Mouse (Mus musculus): Measurements from ENCODE around the gene Baz2b. TPM values are rescaled to one million over a fixed set of nuclear protein-coding genes. Genes with fewer than 3 reads are reported as not detected.

Baz2b gene
- total and polyA plus RNA-seq, 3 experiments = 5.7 to 11.4 TPM; not detected in 1

GRCm38 (mm10) chr2:60059300-60059699 is 150.3 kb downstream of the Baz2b start:
- no peak for DNase-seq (ENCODE audit: low read depth, low spot score)
- Histone ChIP-seq H3K27ac (ENCODE audit: control insufficient read depth, low read depth, low read length) (no peak overlapping the region), H3K9me3 (replicated peaks; ENCODE audit: insufficient read depth, low read length) (no peaks in the 10 kb centered on the region), H3K9ac (ENCODE audit: control insufficient read depth, low read depth, low read length, poor library complexity, severe bottlenecking) (no peak overlapping the region), H3K27me3 (ENCODE audit: control insufficient read depth in 1 of 2, insufficient read depth in 2 of 2, low read length in 2 of 2) (no peaks in the 10 kb centered on the region; a peak in 1 of 4 replicates), H3K79me2 (ENCODE audit: control insufficient read depth, insufficient read depth, low read length, poor library complexity) (no peaks in the 10 kb centered on the region), H3K4me1 (ENCODE audit: control insufficient read depth in 1 of 2, insufficient read depth in 2 of 2, low read length in 2 of 2) (no peaks in the 10 kb centered on the region), H3K36me3 (ENCODE audit: control insufficient read depth in 1 of 2, insufficient read depth in 2 of 2, low read length in 2 of 2) (no peaks in the 10 kb centered on the region), H3K4me3 (ENCODE audit: control insufficient read depth in 1 of 2, insufficient read depth in 1 of 2, low read depth in 2 of 2, low read length in 2 of 2) (no peak overlapping the region)
- TF ChIP-seq MAZ (IDR thresholded peaks at IDR 0.05; ENCODE audit: low read depth, low read length) (no peak), SMC3 (IDR thresholded peaks at IDR 0.05; ENCODE audit: low read depth, low read length) (no peak), CHD1 (IDR thresholded peaks at IDR 0.05; ENCODE audit: low read depth, low read length) (no peak), E2F4 (IDR thresholded peaks at IDR 0.05; ENCODE audit: borderline replicate concordance, low read depth, low read length) (no peak), MEF2A (IDR thresholded peaks at IDR 0.05; ENCODE audit: extremely low read depth, insufficient replicate concordance, low read depth, low read length, poor library complexity, severe bottlenecking) (no peak), ELF1 (IDR thresholded peaks at IDR 0.05; ENCODE audit: low read depth, low read length) (no peak), JUND (IDR thresholded peaks at IDR 0.05; ENCODE audit: low read depth, low read length) (no peak), ZC3H11A (IDR thresholded peaks at IDR 0.05; ENCODE audit: low read depth, low read length) (no peak), UBTF (IDR thresholded peaks at IDR 0.05; ENCODE audit: borderline replicate concordance, insufficient read depth, low read depth, low read length) (no peak), NRF1 (IDR thresholded peaks at IDR 0.05; ENCODE audit: insufficient read depth, low read depth, low read length, poor library complexity, severe bottlenecking) (no peak), TAL1 (IDR thresholded peaks at IDR 0.05; ENCODE audit: low read length) (no peak), MAX (IDR thresholded peaks at IDR 0.05; ENCODE audit: low read length) (no peak), TBP (IDR thresholded peaks at IDR 0.05; ENCODE audit: low read depth, low read length) (no peak), KAT2A (conservative IDR thresholded peaks at IDR 0.05; ENCODE audit: low read depth, low read length) (no peak), EP300 (IDR thresholded peaks at IDR 0.05; ENCODE audit: low read depth in 1 of 2, low read length in 2 of 2) (no peak), HCFC1 (IDR thresholded peaks at IDR 0.05; ENCODE audit: low read depth, low read length) (no peak), POLR2A (IDR thresholded peaks at IDR 0.05; ENCODE audit: control insufficient read depth in 1 of 2, insufficient read depth in 1 of 2, low read depth in 1 of 2, low read length in 2 of 2, poor library complexity in 1 of 2) (no peak)

DNA sequence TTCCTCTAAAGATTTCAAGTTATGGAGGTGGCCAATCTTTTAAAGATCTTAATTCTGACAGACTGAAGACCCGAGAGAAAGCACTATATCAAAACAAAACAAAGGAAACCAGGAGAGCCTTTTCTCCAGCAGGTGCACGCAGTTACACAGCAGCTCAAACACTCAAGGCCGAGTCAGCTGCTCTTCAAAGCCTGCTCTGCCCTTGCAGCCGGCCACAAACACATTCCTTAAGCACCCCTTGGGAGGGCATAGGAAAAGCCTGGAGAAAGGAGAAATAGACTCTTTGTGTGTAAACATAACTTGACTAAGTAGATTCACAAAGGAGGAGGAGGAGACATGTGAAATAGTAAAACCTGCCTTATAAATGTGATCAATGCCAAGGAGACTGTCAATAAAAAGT is 153.6 kb downstream of the Baz2b start:
- no peaks in the 10 kb centered on the region for H3K9me3 ChIP-seq (replicated peaks; ENCODE audit: insufficient read depth, low read length)
- H3K79me2 ChIP-seq (ENCODE audit: control insufficient read depth, insufficient read depth, low read length, poor library complexity) = no peaks in the 10 kb centered on the region
- no peak overlapping the region for H3K27ac ChIP-seq (ENCODE audit: control insufficient read depth, low read depth, low read length)
- peaks cover 0 to 4% of the 10 kb centered on the region in 2 experiments; a peak in 2 of 4 replicates for H3K36me3 ChIP-seq (ENCODE audit: control insufficient read depth in 1 of 2, insufficient read depth in 2 of 2, low read length in 2 of 2)
- H3K4me3 ChIP-seq (ENCODE audit: control insufficient read depth in 1 of 2, insufficient read depth in 1 of 2, low read depth in 2 of 2, low read length in 2 of 2) = no peak overlapping the region
- no peak overlapping the region for H3K9ac ChIP-seq (ENCODE audit: control insufficient read depth, low read depth, low read length, poor library complexity, severe bottlenecking)
- TF ChIP-seq SMC3 (IDR thresholded peaks at IDR 0.05; ENCODE audit: low read depth, low read length) = no peak
- no peak for TF ChIP-seq MAFK (IDR thresholded peaks at IDR 0.05; ENCODE audit: borderline replicate concordance, low read depth, low read length)
- TF ChIP-seq POLR2AphosphoS5 (IDR thresholded peaks at IDR 0.05; ENCODE audit: borderline replicate concordance, low read depth, low read length) = no peak
- no peak for TF ChIP-seq NRF1 (IDR thresholded peaks at IDR 0.05; ENCODE audit: insufficient read depth, low read depth, low read length, poor library complexity, severe bottlenecking)
- TF ChIP-seq SIN3A (IDR thresholded peaks at IDR 0.05; ENCODE audit: low read length) = no peak
- no peak for TF ChIP-seq TAL1 (IDR thresholded peaks at IDR 0.05; ENCODE audit: low read length)
- TF ChIP-seq BHLHE40 (IDR thresholded peaks at IDR 0.05; ENCODE audit: borderline replicate concordance, low read depth, low read length) = no peak
- no peak for TF ChIP-seq USF2 (IDR thresholded peaks at IDR 0.05; ENCODE audit: borderline replicate concordance in 1 of 2, insufficient read depth in 1 of 2, low read depth in 1 of 2, low read length in 2 of 2)
- no peak for TF ChIP-seq E2F4 (IDR thresholded peaks at IDR 0.05; ENCODE audit: borderline replicate concordance, low read depth, low read length)
- no peak for TF ChIP-seq KAT2A (conservative IDR thresholded peaks at IDR 0.05; ENCODE audit: low read depth, low read length)
- no peak for TF ChIP-seq CHD2 (IDR thresholded peaks at IDR 0.05; ENCODE audit: low read length)
- TF ChIP-seq TBP (IDR thresholded peaks at IDR 0.05; ENCODE audit: low read depth, low read length) = no peak
- no peak for TF ChIP-seq UBTF (IDR thresholded peaks at IDR 0.05; ENCODE audit: borderline replicate concordance, insufficient read depth, low read depth, low read length)
- no peak for TF ChIP-seq POLR2A (IDR thresholded peaks at IDR 0.05; ENCODE audit: control insufficient read depth in 1 of 2, insufficient read depth in 1 of 2, low read depth in 1 of 2, low read length in 2 of 2, poor library complexity in 1 of 2)
- TF ChIP-seq GATA1 (IDR thresholded peaks at IDR 0.05; ENCODE audit: low read depth, low read length) = no peak
- TF ChIP-seq USF1 (IDR thresholded peaks at IDR 0.05; ENCODE audit: low read depth, low read length) = no peak
- no peak for TF ChIP-seq TCF12 (IDR thresholded peaks at IDR 0.05; ENCODE audit: low read depth, low read length)
- TF ChIP-seq RAD21 (IDR thresholded peaks at IDR 0.05; ENCODE audit: low read depth, low read length) = no peak
- TF ChIP-seq CHD1 (IDR thresholded peaks at IDR 0.05; ENCODE audit: low read depth, low read length) = no peak
- TF ChIP-seq ELF1 (IDR thresholded peaks at IDR 0.05; ENCODE audit: low read depth, low read length) = no peak
- peaks cover 0 to under 1% of the 10 kb centered on the region in 2 experiments; a peak in 2 of 4 replicates for H3K4me1 ChIP-seq (ENCODE audit: control insufficient read depth in 1 of 2, insufficient read depth in 2 of 2, low read length in 2 of 2)
- no peak for DNase-seq (ENCODE audit: low read depth, low spot score)
- H3K27me3 ChIP-seq (ENCODE audit: control insufficient read depth in 1 of 2, insufficient read depth in 2 of 2, low read length in 2 of 2) = no peaks in the 10 kb centered on the region; a peak in 1 of 4 replicates
